Mouse (Mus musculus) layer of hippocampus, adult 2 months (tissue): ENCODE measurements around the gene Nr4a1. TPM values are rescaled to one million over a fixed set of nuclear protein-coding genes. Genes with fewer than 3 reads are reported as not detected.

Experiments
- DNase-seq, 2 experiments: peaks; one replicate each; pipeline ENCODE4 v3.0.0; 2022; ENCODE audit warnings: low spot score in 2 of 2
- H3K27ac ChIP-seq: fragments of 200-600 bp; 2 replicates; pipeline ENCODE4 v1.8.1; 2022
- H3K4me3 ChIP-seq: fragments of 200-600 bp; 2 replicates; pipeline ENCODE4 v1.8.1; 2022; ENCODE audit warnings: mild to moderate bottlenecking
- CTCF ChIP-seq: fragments of 200-600 bp; conservative IDR thresholded peaks from 2 replicates; pipeline ENCODE4 v1.8.1; 2022; ENCODE audit warnings: antibody characterized with exemption, mild to moderate bottlenecking, moderate library complexity
- total RNA-seq, 2 experiments: library from RNA; stranded (reverse); gene quantifications; 2 replicates each; pipeline ENCODE4 v1.2.3; 2021

The Nr4a1 gene
- total RNA-seq, 2 experiments from 2014 or later = 39.8 to 54.8 TPM

GRCm38 (mm10) chr15:101248029-101248710, 5.9 kb upstream of the Nr4a1 start:
- TF ChIP-seq CTCF = no peak
- H3K4me3 ChIP-seq = no peak overlapping the region
- peak overlapping the region; percentile 46; the same call in 1 of the 2 replicates for H3K27ac ChIP-seq
- DNase-seq = no peak

DNA sequence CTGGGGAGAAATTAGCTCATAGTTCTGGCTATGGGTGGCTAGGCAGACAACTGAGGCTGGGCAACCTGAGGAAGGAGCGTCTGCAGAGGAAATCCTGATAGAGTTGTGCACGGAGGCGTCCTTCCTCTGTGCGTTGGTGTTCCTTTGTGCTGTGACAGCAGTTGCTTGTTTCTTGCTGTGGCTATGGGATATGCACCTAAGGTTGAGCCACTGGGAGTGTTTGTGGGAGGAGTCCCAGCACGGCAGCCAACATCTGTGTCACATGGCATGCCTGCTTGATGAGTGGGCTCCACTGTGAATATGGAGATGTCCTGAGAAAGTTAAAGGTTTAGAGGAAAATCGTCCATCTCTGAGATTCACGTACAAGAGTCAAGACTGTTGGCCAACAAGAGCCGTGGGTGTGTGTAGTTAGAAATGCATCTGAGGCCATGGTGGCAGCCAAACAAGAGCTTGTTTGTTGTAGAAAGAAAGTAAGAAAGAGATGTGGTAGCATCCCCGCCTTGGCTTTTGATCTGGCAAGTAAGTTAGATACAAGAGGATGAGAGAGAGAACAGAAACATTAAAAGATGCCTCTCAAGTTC, 3.8 kb upstream of the Nr4a1 start:
- TF ChIP-seq CTCF = no peak
- H3K27ac ChIP-seq = no peak overlapping the region

GRCm38 (mm10) chr15:101251930-101252329, 2.1 kb upstream of the Nr4a1 start:
- H3K27ac ChIP-seq = no peak overlapping the region
- TF ChIP-seq CTCF = no peak
- no peak overlapping the region for H3K4me3 ChIP-seq
- no peak for DNase-seq

More for the DNA sequence above, 3.8 kb upstream of the Nr4a1 start:
- H3K4me3 ChIP-seq = no peak overlapping the region
- no peak for DNase-seq

GRCm38 (mm10) chr15:101252614-101253013, 1.5 kb upstream of the Nr4a1 start:
- DNase-seq = no peak
- H3K27ac ChIP-seq = no peak overlapping the region
- no peak for TF ChIP-seq CTCF
- no peak overlapping the region for H3K4me3 ChIP-seq

- Histone ChIP-seq H3K4me3 (peak overlapping the region; percentile 67), H3K27ac (peak overlapping the region; percentile 91)
- no peak for TF ChIP-seq CTCF
- DNase-seq = no peak
Observed at GRCm38 (mm10) chr15:101253563-101253885, 545 bp upstream of the Nr4a1 start.

DNA sequence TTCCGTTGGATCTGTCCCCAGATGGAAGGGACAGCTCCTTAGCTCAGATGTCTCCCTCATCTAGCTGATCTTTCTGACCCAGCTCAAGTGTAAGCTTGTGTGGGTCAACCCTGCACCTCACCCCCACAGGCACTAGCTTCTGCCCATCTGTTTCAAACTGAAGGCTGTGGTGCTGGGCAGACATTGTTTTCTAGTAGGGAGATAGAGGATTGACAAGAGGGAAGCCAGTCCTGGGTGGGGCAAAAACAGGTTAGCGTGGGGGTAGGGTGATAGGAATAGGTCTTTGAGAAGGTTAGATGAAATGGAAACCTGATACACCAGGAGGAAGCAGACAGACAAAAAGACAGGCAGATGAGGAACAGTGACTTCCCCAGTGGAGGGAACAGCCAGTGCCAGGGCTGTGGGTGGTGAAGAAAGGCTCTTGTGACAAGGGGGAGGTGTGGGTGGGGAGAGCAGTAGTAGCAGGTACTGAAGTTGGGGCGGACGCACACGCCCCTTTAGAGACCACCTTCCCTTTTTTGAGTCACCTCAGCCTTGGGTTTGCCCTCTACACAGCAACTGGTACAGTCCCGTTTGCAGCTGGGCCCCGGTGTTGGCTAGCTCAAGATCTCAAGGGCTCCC, 1.9 kb downstream of the Nr4a1 start:
- no peak for DNase-seq
- no peak overlapping the region for H3K4me3 ChIP-seq
- no peak overlapping the region for H3K27ac ChIP-seq
- TF ChIP-seq CTCF = no peak

- no peak for TF ChIP-seq CTCF
- no peak for DNase-seq
- H3K27ac ChIP-seq = no peak overlapping the region
- no peak overlapping the region for H3K4me3 ChIP-seq
Observed at GRCm38 (mm10) chr15:101256463-101257206, 2.6 kb downstream of the Nr4a1 start.

GRCm38 (mm10) chr15:101258420-101258819, 4.4 kb downstream of the Nr4a1 start:
- Histone ChIP-seq H3K4me3 (no peak overlapping the region), H3K27ac (no peak overlapping the region)
- no peak for DNase-seq
- no peak for TF ChIP-seq CTCF

GRCm38 (mm10) chr15:101259922-101260321, 5.9 kb downstream of the Nr4a1 start:
- TF ChIP-seq CTCF = no peak
- Histone ChIP-seq H3K4me3 (no peak overlapping the region), H3K27ac (0 out of 2 replicates have a peak overlapping the region, but pooled peaks have one; percentile 61)
- DNase-seq = no peak

DNA sequence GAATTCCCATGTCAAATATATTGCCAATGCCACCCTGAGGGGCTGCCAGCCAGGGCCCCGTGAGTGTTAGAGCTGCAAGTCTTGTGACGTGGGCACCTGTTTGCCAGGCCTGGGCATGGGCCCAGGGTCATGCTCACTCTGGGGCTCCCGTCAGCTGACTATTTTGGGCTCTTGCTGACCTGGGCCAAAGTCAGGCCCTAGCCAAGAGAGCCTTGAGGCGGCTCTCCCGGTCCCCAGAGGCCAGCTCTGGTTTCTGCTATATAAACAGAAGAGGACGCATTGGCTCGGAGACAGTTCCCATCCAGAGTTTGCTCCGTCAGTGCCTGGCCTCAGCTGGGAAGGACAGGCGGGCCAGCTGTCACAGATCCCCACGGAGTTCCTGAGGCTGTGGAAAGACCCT, 6.3 kb downstream of the Nr4a1 start:
- H3K27ac ChIP-seq = peak overlapping the region; percentile 61; the same call in 1 of the 2 replicates
- TF ChIP-seq CTCF = no peak
- no peak for DNase-seq
- H3K4me3 ChIP-seq = no peak overlapping the region

DNA sequence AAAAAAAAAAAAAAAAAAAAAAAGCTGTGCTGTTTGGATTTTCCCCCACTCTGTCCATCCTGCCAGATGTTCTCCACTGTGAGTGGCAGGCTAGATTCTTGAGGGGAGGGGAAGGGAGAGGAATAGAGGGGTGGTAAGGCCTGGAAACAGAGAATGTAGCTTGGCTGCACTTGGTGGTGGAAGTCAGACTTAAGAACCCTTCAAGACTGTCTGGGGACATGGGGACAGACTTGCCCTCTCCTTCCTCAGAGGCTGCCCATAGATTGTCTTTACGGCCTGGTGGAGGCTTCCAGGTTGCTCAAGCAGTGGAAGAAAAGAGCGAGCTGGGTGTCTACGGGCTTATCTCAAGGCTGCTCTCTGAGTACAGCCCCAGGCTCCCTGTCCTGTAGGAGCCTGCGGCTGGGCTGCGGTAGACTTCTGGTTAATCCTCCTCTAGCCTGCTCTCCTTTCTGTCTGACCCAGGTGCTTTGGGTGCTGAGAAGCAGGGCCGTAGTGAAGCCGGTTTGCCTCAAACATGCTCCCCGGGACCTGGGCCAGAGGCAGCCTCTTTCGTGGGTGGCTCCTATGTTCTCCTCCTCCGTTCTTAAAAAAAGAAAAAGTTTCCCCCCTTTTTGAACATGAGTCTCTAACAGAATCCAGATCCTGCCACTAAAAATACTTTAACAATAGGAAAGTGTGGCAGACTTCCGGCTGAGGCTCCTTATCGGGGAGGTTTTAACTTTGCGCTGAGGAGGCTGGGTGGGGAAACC, 7.0 kb downstream of the Nr4a1 start:
- DNase-seq = no peak
- no peak for TF ChIP-seq CTCF
- Histone ChIP-seq H3K4me3 (no peak overlapping the region), H3K27ac (peak overlapping the region; percentile 61; the same call in 1 of the 2 replicates)

- TF ChIP-seq CTCF = no peak
- no peak overlapping the region for H3K4me3 ChIP-seq
- H3K27ac ChIP-seq = no peak overlapping the region
- DNase-seq = no peak
Observed at GRCm38 (mm10) chr15:101262502-101262901, 8.4 kb downstream of the Nr4a1 start.
